Mouse (Mus musculus) limb, embryonic 12.5 days (tissue): ENCODE measurements around the gene Mall. TPM values are rescaled to one million over a fixed set of nuclear protein-coding genes. Genes with fewer than 3 reads are reported as not detected.

Experiments
- ATAC-seq: fragments of 200-750 bp; cut with Nextera tagmentation; 2 replicates; pipeline ENCODE4 v1.8.0; 2017; ENCODE audit warnings: low read depth, moderate TSS enrichment; ENCODE audit not compliant: insufficient number of reproducible peaks, insufficient read depth, low FRiP score, low TSS enrichment
- H3K27ac ChIP-seq: fragments of 300-500 bp; sonication (generic); 2 replicates; pipeline ENCODE4 v1.5.1; 2016; ENCODE audit warnings: mild to moderate bottlenecking, moderate library complexity
- H3K27me3 ChIP-seq: fragments of 300-500 bp; sonication (generic); 2 replicates; pipeline ENCODE4 v1.6.1; 2016; ENCODE audit warnings: mild to moderate bottlenecking, moderate library complexity
- H3K36me3 ChIP-seq: fragments of 300-500 bp; sonication (generic); 2 replicates; pipeline ENCODE4 v1.6.1; 2016; ENCODE audit warnings: mild to moderate bottlenecking, moderate library complexity
- H3K4me1 ChIP-seq: fragments of 300-500 bp; sonication (generic); replicated peaks from 2 replicates; pipeline ENCODE4 v1.6.1; 2016
- H3K4me2 ChIP-seq: fragments of 300-500 bp; sonication (generic); 2 replicates; pipeline ENCODE4 v1.6.1; 2016; ENCODE audit warnings: mild to moderate bottlenecking, moderate library complexity
- H3K4me3 ChIP-seq: fragments of 300-500 bp; sonication (generic); replicated peaks from 2 replicates; pipeline ENCODE4 v1.5.1; 2016; ENCODE audit warnings: mild to moderate bottlenecking
- H3K9ac ChIP-seq: fragments of 300-500 bp; sonication (generic); replicated peaks from 2 replicates; pipeline ENCODE4 v1.6.1; 2016; ENCODE audit warnings: mild to moderate bottlenecking, moderate library complexity
- H3K9me3 ChIP-seq: fragments of 300-500 bp; sonication (generic); 2 replicates; pipeline ENCODE4 v1.6.1; 2016; ENCODE audit warnings: mild to moderate bottlenecking, moderate library complexity
- WGBS: fragments of 180-500 bp; shearing (Covaris S2); methylation state at CpG from one replicate; pipeline ENCODE4 v1.1.7; 2016; 5-methylcytosine and 5-hydroxymethylcytosine counted together
- polyA plus RNA-seq: library from polyadenylated mRNA; unstranded; fragments of >200 nt; fragmentation: Nextera tagmentation; extraction: Ambion mirVana; gene quantifications from 2 replicates; pipeline ENCODE4 v1.2.1, GENCODE M21; 2016

The Mall gene
- 1.9 and 2.1 TPM in 2 replicates for polyA plus RNA-seq

DNA sequence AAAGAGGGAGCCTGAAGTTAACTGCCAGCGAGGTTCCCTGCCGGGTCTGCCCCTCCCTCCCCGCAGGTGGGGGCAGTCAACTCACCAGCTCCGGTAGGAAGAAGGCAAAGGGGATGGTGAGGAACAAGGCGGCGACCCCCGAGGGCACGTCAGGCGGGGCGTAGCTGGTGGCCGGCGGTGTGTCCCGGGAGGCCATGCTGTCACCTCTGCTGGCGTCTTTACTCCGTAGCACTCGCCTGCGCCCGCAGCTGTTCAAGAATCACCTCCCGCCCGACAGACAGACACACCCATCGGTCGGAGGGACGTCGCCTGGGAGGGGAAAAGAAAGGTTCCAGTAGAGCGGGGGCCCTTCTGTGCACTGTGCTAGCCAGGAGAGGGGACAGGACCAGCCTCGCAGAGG, at the start of gene Mall:
Gene Mall, minus strand, starts transcription at position 262 of the 400 bp plus-strand sequence.
- Histone ChIP-seq H3K9ac (peak within 1 kb of the TSS; percentile 54), H3K4me2 (peak within 1 kb of the TSS; percentile 59), H3K4me3 (peak within 1 kb of the TSS; percentile 35), H3K27ac (peak within 1 kb of the TSS; percentile 41; the same call in 1 of the 2 replicates), H3K36me3 (no peaks in the 10 kb centered on the region), H3K4me1 (peaks cover 19% of the 10 kb centered on the region), H3K9me3 (no peaks in the 10 kb centered on the region), H3K27me3 (peaks cover 24% of the 10 kb centered on the region)
- no peak for ATAC-seq
- 2% methylated on average over 26 of the region's 26 CpGs for WGBS

DNA sequence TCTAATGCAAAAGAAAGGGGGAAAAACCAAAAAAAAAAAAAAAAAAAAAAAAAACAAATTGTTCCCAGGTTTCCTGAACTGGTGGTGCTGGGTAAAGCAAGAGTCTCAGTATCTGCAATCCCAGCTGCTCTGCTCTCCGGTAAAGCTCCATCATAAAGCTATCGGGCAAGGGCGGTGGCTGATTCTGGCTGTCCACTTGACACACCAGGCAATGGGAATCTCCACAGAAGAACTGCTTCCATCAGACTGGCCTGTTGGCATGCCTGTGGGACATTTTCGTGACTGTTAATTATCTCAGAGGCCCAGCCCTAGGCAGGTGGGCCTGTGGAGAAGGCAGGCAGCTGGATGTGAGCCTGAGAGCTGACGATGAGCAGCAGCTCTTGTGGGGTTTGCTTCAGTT, 48.7 kb upstream of the Mall start:
- H3K4me1 ChIP-seq, result no peaks in the 10 kb centered on the region
- no peak overlapping the region for H3K4me3 ChIP-seq
- no peaks in the 10 kb centered on the region for H3K9me3 ChIP-seq
- H3K36me3 ChIP-seq, result peaks cover 52% of the 10 kb centered on the region
- H3K27ac ChIP-seq, result no peak overlapping the region
- H3K27me3 ChIP-seq, result no peaks in the 10 kb centered on the region
- no peak for ATAC-seq
- no peak overlapping the region for H3K9ac ChIP-seq
- no peak overlapping the region for H3K4me2 ChIP-seq
- 83% methylated on average over 5 of the region's 5 CpGs for WGBS

DNA sequence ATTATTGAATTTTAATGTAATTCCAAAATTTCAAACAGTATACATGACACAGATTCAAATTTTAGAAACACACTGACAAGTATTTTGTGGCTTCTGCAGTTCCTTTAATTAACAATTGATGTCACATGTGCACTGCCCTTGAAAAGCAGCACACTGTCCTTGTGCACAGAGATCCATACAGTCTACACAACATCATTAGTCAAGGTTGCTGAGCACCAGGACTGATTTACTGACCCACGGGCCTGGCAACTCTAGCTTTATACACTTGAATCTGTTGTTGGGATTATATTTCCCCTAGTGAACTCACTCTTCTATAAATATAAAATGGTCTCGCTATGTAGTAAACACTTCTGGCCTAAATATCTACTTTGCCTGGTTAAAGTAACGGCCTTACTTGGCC, 45.3 kb upstream of the Mall start:
- WGBS, result 87% methylated on average over 3 of the region's 3 CpGs

DNA sequence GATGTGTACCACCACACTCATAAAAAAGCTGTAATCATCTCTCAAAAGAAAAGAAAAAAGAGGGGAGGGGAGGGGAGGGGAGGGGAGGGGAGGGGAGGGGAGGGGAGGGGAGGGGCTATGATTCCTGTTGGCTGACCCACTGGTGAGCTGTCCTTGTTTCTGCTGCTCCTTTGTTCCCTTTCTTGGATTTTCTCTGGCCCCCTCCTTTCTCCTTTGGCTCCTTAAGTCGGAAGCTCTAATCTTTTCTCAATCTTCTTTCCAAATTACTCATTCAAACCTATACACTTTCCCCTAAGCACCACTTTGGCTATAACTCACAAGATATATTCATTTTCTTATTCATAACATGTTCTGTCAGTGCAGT, 44.8 kb upstream of the Mall start:
- Histone ChIP-seq H3K4me2 (no peak overlapping the region), H3K27ac (no peak overlapping the region), H3K27me3 (no peaks in the 10 kb centered on the region), H3K9ac (no peak overlapping the region), H3K9me3 (no peaks in the 10 kb centered on the region), H3K4me3 (no peak overlapping the region), H3K36me3 (peaks cover 71% of the 10 kb centered on the region), H3K4me1 (no peaks in the 10 kb centered on the region)
- whole genome bisulfite sequencing, result 38% methylated on average over 1 of the region's 1 CpGs
- no peak for ATAC-seq

More for the DNA sequence above, 45.3 kb upstream of the Mall start:
- H3K9me3 ChIP-seq, result no peaks in the 10 kb centered on the region
- ATAC-seq, result no peak
- H3K36me3 ChIP-seq, result peaks cover 68% of the 10 kb centered on the region
- H3K4me2 ChIP-seq, result no peak overlapping the region
- no peak overlapping the region for H3K27ac ChIP-seq
- no peak overlapping the region for H3K9ac ChIP-seq
- H3K4me3 ChIP-seq, result no peak overlapping the region
- H3K4me1 ChIP-seq, result no peaks in the 10 kb centered on the region
- H3K27me3 ChIP-seq, result no peaks in the 10 kb centered on the region

DNA sequence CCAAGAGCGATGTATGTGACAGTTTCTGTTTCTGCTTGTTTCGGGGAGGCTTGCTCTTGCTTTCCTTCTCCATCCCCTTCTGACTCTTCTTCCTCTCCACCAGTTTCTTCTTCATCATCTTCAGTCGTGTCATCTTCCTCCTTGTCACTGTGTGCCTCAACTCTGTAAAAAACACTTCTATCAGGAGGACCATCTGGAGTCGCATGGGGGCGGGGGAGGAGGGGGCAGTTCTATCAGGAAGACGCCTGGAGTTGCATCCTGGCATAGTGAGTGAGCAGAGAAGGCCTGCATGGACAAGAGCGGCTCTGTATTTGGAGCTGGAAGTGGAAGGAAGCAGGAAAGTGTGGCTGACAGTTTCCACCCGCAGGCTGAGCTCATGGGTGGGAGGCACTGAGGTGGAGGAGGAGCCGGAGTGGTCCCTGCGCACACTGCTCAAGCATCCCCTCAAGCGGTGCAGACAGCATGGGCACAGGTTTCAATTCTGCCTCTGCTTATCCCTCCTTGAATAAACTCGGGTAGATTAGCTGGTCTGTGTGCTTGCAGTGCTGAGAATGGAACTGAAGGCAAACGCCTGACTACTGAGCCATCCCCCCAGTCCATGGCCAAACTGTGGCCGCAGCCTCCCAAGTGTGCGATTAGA, 44.3 kb upstream of the Mall start:
- Histone ChIP-seq H3K4me1 (no peaks in the 10 kb centered on the region), H3K27me3 (no peaks in the 10 kb centered on the region), H3K36me3 (peaks cover 70% of the 10 kb centered on the region), H3K27ac (no peak overlapping the region), H3K9ac (no peak overlapping the region), H3K4me2 (no peak overlapping the region), H3K9me3 (no peaks in the 10 kb centered on the region), H3K4me3 (no peak overlapping the region)
- no peak for ATAC-seq
- 65% methylated on average over 15 of the region's 15 CpGs for WGBS

DNA sequence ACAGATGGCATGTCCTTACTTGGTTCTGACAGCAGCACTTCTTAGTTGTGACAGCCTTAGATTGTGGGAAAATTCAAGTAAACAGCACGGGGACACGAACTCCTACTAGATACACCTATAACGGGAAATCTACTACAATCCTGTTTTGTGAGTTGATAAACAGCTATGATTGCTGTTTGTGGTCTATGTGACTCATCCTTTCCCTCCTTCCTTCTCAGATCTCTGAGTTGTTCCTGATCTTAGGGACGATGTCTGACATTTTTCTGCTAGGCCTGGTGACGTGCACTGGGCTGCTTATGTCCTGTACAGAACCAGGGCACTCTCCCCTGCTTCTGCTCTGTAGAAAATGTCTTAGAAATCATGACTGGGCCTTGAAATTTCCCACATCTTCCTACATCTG, 31.9 kb upstream of the Mall start:
- peaks cover 45% of the 10 kb centered on the region for H3K36me3 ChIP-seq
- no peak overlapping the region for H3K4me2 ChIP-seq
- 86% methylated on average over 5 of the region's 5 CpGs for WGBS
- H3K4me3 ChIP-seq, result no peak overlapping the region
- no peak for ATAC-seq
- H3K27me3 ChIP-seq, result no peaks in the 10 kb centered on the region
- no peak overlapping the region for H3K9ac ChIP-seq
- no peaks in the 10 kb centered on the region for H3K4me1 ChIP-seq
- H3K9me3 ChIP-seq, result no peaks in the 10 kb centered on the region
- H3K27ac ChIP-seq, result no peak overlapping the region

DNA sequence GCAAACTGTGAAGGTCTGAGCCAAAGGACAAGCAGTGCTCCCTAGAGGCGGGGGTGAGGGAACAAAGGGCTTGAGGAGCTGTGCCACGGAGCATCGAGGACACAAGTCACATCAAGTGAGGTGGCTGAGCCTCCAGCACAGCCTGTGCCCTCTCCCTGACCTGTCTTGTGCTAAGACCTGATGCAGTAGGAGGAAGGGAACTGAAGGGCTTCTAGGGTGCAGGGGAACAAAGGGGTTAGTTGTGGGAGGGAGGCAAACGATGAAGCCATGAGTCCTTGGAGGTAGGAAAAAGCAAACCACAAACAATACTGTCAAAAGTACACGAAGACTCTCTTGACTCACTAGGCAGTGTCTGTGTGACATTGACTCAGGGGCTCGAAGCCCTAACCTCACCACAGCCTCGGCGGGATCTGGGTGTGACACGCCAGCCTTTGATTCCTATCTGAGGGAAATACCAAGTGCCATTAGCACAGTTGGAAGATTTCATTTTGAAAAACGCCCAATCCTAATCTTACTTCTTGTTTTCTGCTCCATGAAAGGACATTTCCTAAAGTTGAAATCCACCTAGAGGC, 30.8 kb upstream of the Mall start:
- peaks cover 50% of the 10 kb centered on the region for H3K36me3 ChIP-seq

DNA sequence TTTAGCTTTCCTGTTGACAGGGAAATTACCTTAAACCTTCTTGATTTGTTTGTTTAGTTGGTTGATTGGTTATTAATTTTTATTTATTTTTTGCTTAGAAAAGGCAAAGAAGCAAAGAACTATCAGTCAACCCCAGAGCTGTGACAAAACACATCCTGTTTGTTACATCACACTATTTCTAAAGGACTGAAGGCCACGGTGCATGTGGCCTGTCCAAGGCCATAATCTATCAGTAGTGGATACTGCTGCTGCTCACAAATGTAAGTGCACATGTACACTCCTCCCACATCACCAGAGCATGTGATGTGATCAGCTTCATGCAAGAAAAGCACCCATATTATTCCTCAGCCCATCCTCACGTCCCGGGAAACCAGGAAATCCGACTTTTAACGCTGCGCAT, 30.3 kb upstream of the Mall start:
- whole genome bisulfite sequencing, result 91% methylated on average over 6 of the region's 6 CpGs
- Histone ChIP-seq H3K27me3 (no peaks in the 10 kb centered on the region), H3K9ac (no peak overlapping the region), H3K9me3 (no peaks in the 10 kb centered on the region), H3K4me2 (no peak overlapping the region), H3K36me3 (peaks cover 45% of the 10 kb centered on the region), H3K4me1 (no peaks in the 10 kb centered on the region), H3K4me3 (no peak overlapping the region), H3K27ac (no peak overlapping the region)
- no peak for ATAC-seq

More for the DNA sequence above, 30.8 kb upstream of the Mall start:
- H3K4me2 ChIP-seq, result no peak overlapping the region
- H3K9me3 ChIP-seq, result no peaks in the 10 kb centered on the region
- 80% methylated on average over 10 of the region's 10 CpGs for WGBS
- no peak overlapping the region for H3K9ac ChIP-seq
- H3K4me1 ChIP-seq, result no peaks in the 10 kb centered on the region
- ATAC-seq, result no peak
- H3K4me3 ChIP-seq, result no peak overlapping the region
- H3K27ac ChIP-seq, result no peak overlapping the region
- no peaks in the 10 kb centered on the region for H3K27me3 ChIP-seq

DNA sequence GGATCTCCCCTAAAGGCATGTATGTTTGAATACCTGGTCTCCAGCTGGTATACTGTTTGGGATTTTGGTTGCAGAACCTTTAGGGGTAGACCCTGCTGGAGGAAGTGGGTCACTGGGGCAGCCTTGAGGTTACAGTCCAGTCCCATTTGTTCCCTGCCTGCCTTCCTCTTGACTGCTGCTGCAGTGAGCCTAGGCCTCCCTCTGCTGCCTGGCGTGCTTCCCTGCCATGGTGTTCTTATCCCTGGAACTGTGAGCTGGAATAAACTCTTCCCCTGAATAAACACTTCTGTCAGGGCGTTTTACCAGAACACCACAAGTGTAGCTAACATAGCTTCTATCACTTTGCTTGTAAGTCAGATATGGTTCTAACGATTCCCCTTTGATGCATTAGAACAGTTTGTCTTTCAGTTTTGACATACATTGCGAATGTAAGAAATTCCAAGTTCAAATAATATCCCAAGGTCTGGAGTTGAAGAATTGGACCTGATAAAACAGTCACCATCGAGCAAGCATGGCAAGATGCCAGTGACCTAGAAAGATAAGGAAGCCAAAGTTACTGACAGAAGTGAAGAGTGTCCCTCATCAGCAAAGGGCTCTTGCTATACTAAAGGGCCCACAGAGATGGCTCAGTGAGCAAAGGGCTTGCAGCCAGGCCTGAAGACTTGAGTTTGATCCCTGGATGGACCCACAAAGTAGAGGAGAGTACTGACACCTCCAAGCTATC, 29.6 kb upstream of the Mall start:
- Histone ChIP-seq H3K4me3 (no peak overlapping the region), H3K9me3 (no peaks in the 10 kb centered on the region), H3K9ac (no peak overlapping the region), H3K27me3 (no peaks in the 10 kb centered on the region), H3K4me1 (no peaks in the 10 kb centered on the region), H3K36me3 (peaks cover 38% of the 10 kb centered on the region), H3K4me2 (no peak overlapping the region), H3K27ac (no peak overlapping the region)
- ATAC-seq, result no peak
- 90% methylated on average over 5 of the region's 5 CpGs for WGBS

DNA sequence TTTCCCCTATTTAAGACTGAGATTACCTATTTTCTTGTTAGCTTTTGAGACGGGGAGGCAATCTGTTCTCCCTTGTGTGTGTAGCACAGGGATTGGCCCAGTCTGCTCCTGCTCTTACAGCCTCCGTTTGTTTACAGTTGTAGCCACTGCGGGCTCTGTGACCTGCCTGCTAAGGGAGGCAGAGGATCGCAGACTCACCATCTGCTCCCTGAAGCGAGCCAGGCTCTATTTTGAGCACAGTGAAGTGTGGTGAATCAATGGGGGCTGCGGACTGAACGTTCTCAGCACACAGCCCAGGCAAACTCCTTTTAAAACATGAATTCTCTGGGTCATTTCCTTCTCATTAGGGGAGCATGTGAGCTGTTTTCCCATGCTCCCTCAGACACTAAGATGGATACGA, 27.4 kb upstream of the Mall start:
- H3K4me2 ChIP-seq, result no peak overlapping the region
- no peak overlapping the region for H3K4me3 ChIP-seq
- WGBS, result 28% methylated on average over 8 of the region's 8 CpGs
- no peaks in the 10 kb centered on the region for H3K4me1 ChIP-seq
- H3K36me3 ChIP-seq, result peaks cover 30% of the 10 kb centered on the region
- H3K9ac ChIP-seq, result no peak overlapping the region
- H3K9me3 ChIP-seq, result no peaks in the 10 kb centered on the region
- ATAC-seq, result no peak
- no peaks in the 10 kb centered on the region for H3K27me3 ChIP-seq
- no peak overlapping the region for H3K27ac ChIP-seq

DNA sequence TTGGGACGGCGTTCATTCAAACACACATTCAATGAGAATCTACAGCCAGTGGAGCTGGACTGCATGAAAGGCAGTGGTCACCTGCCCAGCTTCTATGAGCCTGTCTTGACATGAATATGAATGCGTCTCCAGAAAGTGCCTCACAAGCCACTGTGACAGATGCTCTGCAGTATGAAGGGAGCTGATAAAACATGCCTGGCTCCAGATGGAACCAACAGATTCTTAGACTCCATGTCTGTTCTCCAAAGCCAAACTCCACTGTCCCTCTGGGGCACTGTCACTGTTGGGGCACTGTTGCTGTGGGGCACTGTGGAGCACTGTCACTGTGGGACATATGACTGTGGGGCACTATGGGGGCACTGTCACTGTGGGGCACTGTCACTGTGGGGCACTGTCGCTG, 24.4 kb upstream of the Mall start:
- peaks cover 12% of the 10 kb centered on the region for H3K36me3 ChIP-seq
- no peaks in the 10 kb centered on the region for H3K27me3 ChIP-seq
- ATAC-seq, result no peak
- no peak overlapping the region for H3K4me3 ChIP-seq
- no peaks in the 10 kb centered on the region for H3K9me3 ChIP-seq
- H3K4me1 ChIP-seq, result no peaks in the 10 kb centered on the region
- 93% methylated on average over 4 of the region's 4 CpGs for WGBS
- no peak overlapping the region for H3K27ac ChIP-seq
- H3K4me2 ChIP-seq, result no peak overlapping the region
- no peak overlapping the region for H3K9ac ChIP-seq
